Mouse (Mus musculus) limb, embryonic 10.5 days (tissue): ENCODE results near the gene BC048671. TPM values are rescaled to one million over a fixed set of nuclear protein-coding genes. Genes with fewer than 3 reads are reported as not detected.

ENCODE experiments used
- DNase-seq: peaks from one replicate; pipeline ENCODE4 v3.0.0-alpha.2; 2017; ENCODE audit warnings: low spot score
- H3K27ac ChIP-seq: fragments of 300-500 bp; sonication (generic); 2 replicates; pipeline ENCODE4 v1.5.1; 2016; ENCODE audit warnings: mild to moderate bottlenecking
- H3K27me3 ChIP-seq: fragments of 300-500 bp; sonication (generic); 2 replicates; pipeline ENCODE4 v1.6.1; 2016; ENCODE audit warnings: low read depth, mild to moderate bottlenecking; ENCODE audit not compliant: poor library complexity, severe bottlenecking
- H3K36me3 ChIP-seq: fragments of 300-500 bp; sonication (generic); 2 replicates; pipeline ENCODE4 v1.6.1; 2016; ENCODE audit warnings: mild to moderate bottlenecking, moderate library complexity
- H3K4me1 ChIP-seq: fragments of 300-500 bp; sonication (generic); 2 replicates; pipeline ENCODE4 v1.6.1; 2016
- H3K4me3 ChIP-seq: fragments of 300-500 bp; sonication (generic); 2 replicates; pipeline ENCODE4 v1.5.1; 2016; ENCODE audit warnings: mild to moderate bottlenecking, moderate library complexity
- H3K9me3 ChIP-seq: fragments of 300-500 bp; sonication (generic); replicated peaks from 2 replicates; pipeline ENCODE4 v1.6.1; 2016; ENCODE audit warnings: mild to moderate bottlenecking
- WGBS: fragments of 180-500 bp; shearing (Covaris S2); methylation state at CpG from one replicate; pipeline ENCODE4 v1.1.7; 2016; 5-methylcytosine and 5-hydroxymethylcytosine counted together
- polyA plus RNA-seq: library from polyadenylated mRNA; unstranded; fragments of >200 nt; fragmentation: Nextera tagmentation; extraction: Ambion mirVana; gene quantifications from 2 replicates; pipeline ENCODE4 v1.2.1, GENCODE M21; 2016

Gene BC048671
- polyA plus RNA-seq, 1 experiment from 2014 or later = not detected

DNA sequence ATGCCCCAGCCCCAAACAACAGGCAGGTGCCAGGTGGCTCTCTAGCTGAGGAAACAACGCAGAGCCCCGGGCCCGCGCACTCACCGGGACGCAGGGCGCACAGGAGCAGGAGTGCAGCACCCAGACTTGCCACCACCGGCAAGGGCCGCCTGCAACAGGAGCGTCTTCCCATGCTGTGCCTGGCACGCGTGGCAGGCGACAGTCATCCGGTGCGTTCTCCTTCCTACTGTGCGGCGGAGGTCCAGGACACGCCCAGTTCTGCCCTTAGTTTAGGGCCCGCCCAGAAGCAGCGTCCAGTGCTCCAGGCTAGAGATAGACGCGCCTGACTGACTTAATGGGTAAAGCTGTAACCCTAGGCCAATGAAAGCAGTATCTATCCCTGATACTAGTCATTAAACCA is 24.0 kb downstream of the BC048671 start, which contains the start of gene Chst13:
TSS of gene Chst13 (minus strand) at position 195 of the 400 bp plus-strand sequence.
- peak; percentile 35 for DNase-seq

DNA sequence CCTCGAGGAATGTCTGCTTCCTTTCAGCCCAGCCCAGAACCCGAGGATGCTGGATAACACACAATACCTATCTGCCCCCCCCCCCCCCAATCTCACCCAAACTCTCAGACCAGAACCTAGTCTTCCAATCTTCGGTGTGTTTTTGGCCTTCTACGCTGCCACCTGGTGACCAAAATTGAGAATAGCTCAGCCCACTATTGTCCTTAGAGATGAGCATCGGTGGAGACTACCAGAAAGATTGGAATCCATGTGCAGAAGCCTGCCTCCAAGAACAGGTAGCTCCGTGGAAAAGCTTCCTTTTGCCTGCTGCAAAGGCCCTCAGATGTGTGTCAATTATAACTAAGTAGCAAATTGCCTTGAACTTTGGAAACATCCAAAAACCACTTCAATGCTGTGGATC is 26.7 kb downstream of the BC048671 start:
- no peaks in the 10 kb centered on the region for H3K36me3 ChIP-seq
- peaks cover 29% of the 10 kb centered on the region; the same call in 1 of the 2 replicates for H3K27me3 ChIP-seq
- H3K4me1 ChIP-seq = peaks cover 7% of the 10 kb centered on the region
- no peak overlapping the region for H3K27ac ChIP-seq
- DNase-seq = no peak
- WGBS = 24% methylated on average over 6 of the region's 6 CpGs
- no peak overlapping the region for H3K4me3 ChIP-seq
- no peaks in the 10 kb centered on the region for H3K9me3 ChIP-seq

More for the DNA sequence above, 24.0 kb downstream of the BC048671 start, which contains the start of gene Chst13:
- H3K36me3 ChIP-seq = no peaks in the 10 kb centered on the region
- peak within 1 kb of the TSS; percentile 42 for H3K4me3 ChIP-seq
- peaks cover 29% of the 10 kb centered on the region; the same call in 1 of the 2 replicates for H3K27me3 ChIP-seq
- 6% methylated on average over 22 of the region's 22 CpGs for WGBS
- peaks cover 7% of the 10 kb centered on the region for H3K4me1 ChIP-seq
- H3K27ac ChIP-seq = no peak within 1 kb of the TSS
- H3K9me3 ChIP-seq = no peaks in the 10 kb centered on the region

DNA sequence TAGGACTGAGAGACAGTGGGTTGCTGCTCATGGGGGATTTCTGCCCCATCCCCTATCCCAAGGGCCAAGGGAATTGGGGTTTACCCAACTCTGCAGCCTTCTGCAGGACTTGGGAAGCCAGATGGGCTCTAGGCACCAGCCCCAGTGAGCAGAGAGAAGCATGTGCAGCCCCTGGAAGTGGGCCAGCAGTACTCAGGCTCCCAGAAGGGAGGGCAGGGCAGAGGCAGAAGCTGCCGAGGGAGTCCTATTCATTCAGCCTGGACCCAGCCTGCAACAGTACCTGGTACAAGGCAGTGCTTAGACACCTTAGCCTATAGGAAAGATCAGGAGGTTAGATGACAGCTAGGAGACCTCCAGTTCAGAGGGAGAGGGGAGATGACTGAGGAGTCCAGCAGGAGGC is 28.9 kb downstream of the BC048671 start:
- 64% methylated on average over 1 of the region's 1 CpGs for WGBS
- no peaks in the 10 kb centered on the region for H3K36me3 ChIP-seq
- H3K27me3 ChIP-seq = peaks cover 16% of the 10 kb centered on the region; the same call in 1 of the 2 replicates
- no peak overlapping the region for H3K27ac ChIP-seq
- H3K9me3 ChIP-seq = no peaks in the 10 kb centered on the region
- H3K4me1 ChIP-seq = peaks cover 5% of the 10 kb centered on the region
- no peak for DNase-seq
- no peak overlapping the region for H3K4me3 ChIP-seq

DNA sequence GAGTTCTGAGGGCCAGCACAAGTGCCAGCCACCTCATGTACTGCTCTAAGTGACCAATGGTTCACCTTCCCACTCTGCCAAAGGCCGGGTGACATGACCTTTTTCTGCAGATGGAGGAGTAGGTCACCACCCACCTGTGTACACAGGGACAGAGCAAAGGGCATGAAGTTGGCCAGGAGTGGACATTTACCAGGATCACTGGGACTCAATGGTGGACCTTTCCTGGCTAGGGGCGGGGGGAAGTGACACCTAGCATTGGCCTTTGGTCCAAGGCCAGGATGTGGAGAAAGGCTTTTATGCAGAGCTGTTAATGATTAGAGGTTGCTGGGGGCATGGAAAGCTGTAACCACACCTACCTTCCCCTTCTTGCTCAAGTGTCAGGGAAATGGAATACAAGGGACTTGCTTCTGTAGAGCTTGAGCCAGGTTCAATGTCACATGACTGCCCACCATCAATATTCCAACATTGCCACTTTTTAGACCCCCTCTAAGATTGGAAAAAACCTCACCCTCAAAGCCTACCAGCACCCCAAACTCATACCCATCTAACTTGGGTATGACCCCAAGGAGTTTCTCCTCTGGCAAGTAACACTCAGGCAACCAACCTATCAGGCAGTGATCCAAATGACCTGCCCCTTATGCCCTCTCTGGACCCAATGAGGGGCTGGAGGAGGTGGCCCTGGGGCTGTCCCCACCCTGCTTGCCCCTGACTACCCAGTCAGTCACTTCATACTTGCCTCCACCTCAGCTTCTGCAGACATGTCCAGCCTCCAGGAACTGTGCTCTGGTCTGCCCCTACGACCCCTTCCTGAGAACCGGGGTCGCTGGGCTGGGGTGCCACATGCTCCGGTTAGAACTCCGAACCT is 31.8 kb downstream of the BC048671 start, which contains the start of gene Uroc1:
TSS of gene Uroc1 (plus strand) at position 724 of the 865 bp plus-strand sequence.
- no peaks in the 10 kb centered on the region for H3K4me1 ChIP-seq

DNA sequence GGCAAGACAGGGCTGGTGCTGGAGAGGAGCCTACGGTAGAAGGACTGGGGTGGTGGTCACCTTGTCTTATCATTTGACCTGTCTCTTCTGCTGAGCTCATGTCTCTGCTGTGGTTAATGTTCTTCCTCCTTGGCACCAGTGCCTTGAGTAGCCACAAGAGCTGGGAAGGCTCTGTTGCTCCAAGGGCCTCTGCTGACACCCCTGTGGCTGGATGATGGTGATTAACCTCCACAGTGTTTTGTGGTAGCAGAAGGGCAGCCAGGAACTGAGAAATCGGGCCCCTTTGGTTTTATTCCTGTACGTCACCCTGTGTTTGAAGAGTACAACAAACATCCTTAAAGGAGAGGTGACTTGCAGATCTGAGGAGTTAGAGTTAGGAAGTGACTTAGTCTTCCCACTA is 33.2 kb downstream of the BC048671 start:
- H3K36me3 ChIP-seq = no peaks in the 10 kb centered on the region
- H3K4me3 ChIP-seq = no peak overlapping the region
- no peaks in the 10 kb centered on the region for H3K9me3 ChIP-seq
- H3K27ac ChIP-seq = no peak overlapping the region
- 89% methylated on average over 3 of the region's 3 CpGs for WGBS
- H3K4me1 ChIP-seq = no peaks in the 10 kb centered on the region
- no peaks in the 10 kb centered on the region for H3K27me3 ChIP-seq
- no peak for DNase-seq

More for the DNA sequence above, 31.8 kb downstream of the BC048671 start, which contains the start of gene Uroc1:
- no peak for DNase-seq
- no peak within 1 kb of the TSS for H3K4me3 ChIP-seq
- no peak within 1 kb of the TSS for H3K27ac ChIP-seq
- no peaks in the 10 kb centered on the region for H3K9me3 ChIP-seq
- 88% methylated on average over 7 of the region's 7 CpGs for WGBS
- H3K27me3 ChIP-seq = no peaks in the 10 kb centered on the region
- H3K36me3 ChIP-seq = no peaks in the 10 kb centered on the region

DNA sequence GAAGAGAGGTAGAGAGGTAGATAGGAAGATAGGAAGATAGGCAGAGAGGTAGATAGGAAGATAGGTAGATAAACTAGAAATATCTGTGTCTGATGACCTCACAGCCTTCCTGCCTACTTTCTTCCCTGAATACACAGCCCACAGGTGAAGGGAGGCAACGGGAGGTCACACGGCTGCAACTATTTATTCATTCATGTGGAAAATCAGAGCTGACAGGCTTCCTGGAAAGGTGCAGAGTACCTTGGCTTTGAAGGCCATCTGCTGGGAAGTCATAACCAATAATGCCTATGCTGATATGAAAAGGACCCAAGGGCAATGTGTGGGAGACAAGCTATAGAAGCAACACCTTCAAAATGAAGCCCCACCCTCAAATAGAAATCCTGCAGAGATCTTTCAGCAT is 41.3 kb downstream of the BC048671 start:
- Histone ChIP-seq H3K36me3 (no peaks in the 10 kb centered on the region), H3K27me3 (no peaks in the 10 kb centered on the region), H3K4me1 (no peaks in the 10 kb centered on the region), H3K27ac (no peak overlapping the region), H3K4me3 (no peak overlapping the region), H3K9me3 (no peaks in the 10 kb centered on the region)
- no peak for DNase-seq
- 93% methylated on average over 2 of the region's 2 CpGs for WGBS

DNA sequence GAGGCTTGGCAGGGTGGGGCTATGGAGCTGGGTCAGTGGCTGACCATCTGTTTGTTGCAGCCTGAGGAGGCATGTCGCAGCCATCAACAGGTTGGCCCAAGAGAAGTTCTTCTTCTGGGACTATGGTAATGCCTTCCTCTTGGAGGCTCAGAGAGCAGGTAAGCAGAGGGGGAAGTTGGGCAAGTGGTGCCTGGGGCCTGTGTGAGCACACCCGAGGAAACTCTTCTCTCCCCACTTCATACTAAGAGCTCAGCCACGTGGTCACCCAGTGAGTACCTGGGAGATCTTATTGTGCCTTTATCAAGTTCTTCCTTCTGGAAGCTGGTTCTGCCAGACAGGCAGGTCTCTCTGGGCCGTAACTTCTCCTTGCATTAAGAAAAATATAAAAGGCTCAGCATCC is 46.2 kb downstream of the BC048671 start:
- no peak overlapping the region for H3K4me3 ChIP-seq
- DNase-seq = no peak
- H3K27me3 ChIP-seq = no peaks in the 10 kb centered on the region
- no peaks in the 10 kb centered on the region for H3K36me3 ChIP-seq
- H3K9me3 ChIP-seq = no peaks in the 10 kb centered on the region
- no peak overlapping the region for H3K27ac ChIP-seq
- WGBS = 82% methylated on average over 4 of the region's 4 CpGs
- H3K4me1 ChIP-seq = peaks cover 7% of the 10 kb centered on the region; the same call in 1 of the 2 replicates

DNA sequence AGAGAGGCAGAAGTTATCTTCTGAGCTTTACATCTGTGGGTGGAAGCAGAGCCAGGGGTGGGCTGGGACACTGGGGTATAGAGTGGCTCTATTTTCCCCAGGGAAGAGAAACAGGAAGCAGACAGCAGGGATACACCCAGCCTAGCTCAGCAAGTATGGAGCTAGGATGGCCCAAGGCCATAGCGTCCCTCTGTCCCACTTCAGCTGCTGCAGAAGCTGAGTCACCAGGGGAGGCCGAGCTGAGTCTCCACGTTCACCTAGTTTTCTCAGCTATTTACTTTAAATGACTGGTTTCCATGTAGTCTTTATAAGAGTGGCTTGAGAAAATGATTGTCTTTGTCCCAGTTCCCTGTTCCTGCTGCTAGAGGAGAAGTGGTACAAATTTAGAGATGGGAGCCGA is 47.5 kb downstream of the BC048671 start:
- no peaks in the 10 kb centered on the region for H3K27me3 ChIP-seq
- H3K4me3 ChIP-seq = no peak overlapping the region
- H3K9me3 ChIP-seq = no peaks in the 10 kb centered on the region
- no peak for DNase-seq
- no peak overlapping the region for H3K27ac ChIP-seq
- H3K4me1 ChIP-seq = peaks cover 7% of the 10 kb centered on the region; the same call in 1 of the 2 replicates
- WGBS = 87% methylated on average over 4 of the region's 4 CpGs
- no peaks in the 10 kb centered on the region for H3K36me3 ChIP-seq

DNA sequence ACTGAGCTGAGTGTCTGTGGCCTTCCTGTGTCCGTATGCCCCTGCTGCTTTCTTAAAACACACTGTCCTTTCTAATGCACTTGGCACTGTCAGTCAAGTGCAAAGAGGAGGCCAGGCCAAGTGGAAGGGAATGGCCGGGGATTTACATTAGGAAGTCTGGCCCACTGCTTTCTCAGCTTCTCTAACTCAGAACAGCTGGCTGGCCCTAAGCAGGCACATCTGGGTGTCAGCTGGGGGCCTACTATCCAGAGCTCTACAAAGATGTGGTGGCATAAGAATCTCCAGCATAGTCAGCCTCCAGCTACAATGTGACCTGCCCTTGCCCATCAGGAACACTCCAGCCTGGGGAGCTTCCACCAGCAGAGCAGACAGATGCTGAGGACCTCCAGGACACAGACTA is 49.0 kb downstream of the BC048671 start:
- H3K4me1 ChIP-seq = peaks cover 7% of the 10 kb centered on the region; the same call in 1 of the 2 replicates
- no peaks in the 10 kb centered on the region for H3K9me3 ChIP-seq
- DNase-seq = no peak
- no peaks in the 10 kb centered on the region for H3K27me3 ChIP-seq
- H3K27ac ChIP-seq = no peak overlapping the region
- WGBS = 59% methylated on average over 2 of the region's 2 CpGs
- H3K4me3 ChIP-seq = no peak overlapping the region
- H3K36me3 ChIP-seq = no peaks in the 10 kb centered on the region

Other genes with a start within 250 kb of the BC048671 start
- gene Vmn1r49, start 222.7 kb upstream of the BC048671 start, polyA plus RNA-seq = not detected in 2 replicates
- not detected in 2 replicates for gene Vmn1r50, start 199.8 kb upstream of the BC048671 start, polyA plus RNA-seq
- gene Vmn1r51, start 178.6 kb upstream of the BC048671 start, polyA plus RNA-seq = not detected in 2 replicates
- not detected in 2 replicates for gene Vmn1r52, start 126.4 kb upstream of the BC048671 start, polyA plus RNA-seq
- not detected in 2 replicates for gene V1ra8, start 98.4 kb upstream of the BC048671 start, polyA plus RNA-seq
- gene Vmn1r53, start 76.8 kb upstream of the BC048671 start, polyA plus RNA-seq = not detected in 2 replicates
- gene Vmn1r54, start 54.9 kb upstream of the BC048671 start, polyA plus RNA-seq = not detected in 2 replicates
- 0.09 TPM in 1 of 2 replicates, not detected in the other for gene Chst13, start 24.0 kb downstream of the BC048671 start, polyA plus RNA-seq
- gene Uroc1, start 32.1 kb downstream of the BC048671 start, polyA plus RNA-seq = 0.15 and 0.16 TPM in 2 replicates
- 6.1 and 6.4 TPM in 2 replicates for gene Zxdc, start 68.3 kb downstream of the BC048671 start, polyA plus RNA-seq
- gene Cfap100, start 127.6 kb downstream of the BC048671 start, polyA plus RNA-seq = 0.30 and 0.64 TPM in 2 replicates
- gene Klf15, start 161.4 kb downstream of the BC048671 start, polyA plus RNA-seq = 4.3 and 7.5 TPM in 2 replicates
- 1.6 and 1.7 TPM in 2 replicates for gene Aldh1l1, start 185.2 kb downstream of the BC048671 start, polyA plus RNA-seq